8 mouse cellular contexts compared by ENCODE assay signal in genomic region chr9:69290881-69291450, GRCm38 (mm10).
DNase-seq lines count a peak whose midpoint lies in the region; ATAC-seq and TF ChIP-seq lines count a peak whose summit lies in the region.

No protein-coding gene starts in this region.

- H3K9me3 ChIP-seq in heart, embryonic 15.5 days (replicated peaks) = no peaks in the 10 kb centered on the region
- no peaks in the 10 kb centered on the region for H3K9me3 ChIP-seq in megakaryocyte, embryonic 14.5 days
- H3K9me3 ChIP-seq in stomach, embryonic 16.5 days (replicated peaks; ENCODE audit: control insufficient read depth, low read length) = no peaks in the 10 kb centered on the region

- no peak for TF ChIP-seq POLR2A in spleen, adult 2 months (IDR thresholded peaks at IDR 0.05; ENCODE audit: low read depth, low read length)
- TF ChIP-seq POLR2A in cortical plate, adult 2 months (IDR thresholded peaks at IDR 0.05; ENCODE audit: extremely low read depth, insufficient read depth, low read length) = no peak

- no peak for DNase-seq in spleen, adult 2 months (ENCODE audit: low read depth in 1 of 2, low spot score in 2 of 2)
- no peak for DNase-seq in spleen, postnatal 4 days (ENCODE audit: low spot score in 2 of 2)
- peak; percentile 52 for DNase-seq in kidney, postnatal 14 days
- DNase-seq in frontal cortex, postnatal 25 days (ENCODE audit: low spot score in 2 of 2) = no peak

- H3K36me3 ChIP-seq in spleen, adult 2 months (ENCODE audit: control insufficient read depth, insufficient read depth, low read length) = no peaks in the 10 kb centered on the region
- H3K36me3 ChIP-seq in heart, embryonic 15.5 days = no peaks in the 10 kb centered on the region
- H3K36me3 ChIP-seq in megakaryocyte, embryonic 14.5 days (replicated peaks; ENCODE audit: low read length) = no peaks in the 10 kb centered on the region
- no peaks in the 10 kb centered on the region for H3K36me3 ChIP-seq in stomach, embryonic 16.5 days (ENCODE audit: control insufficient read depth, insufficient read depth, low read length)

- 3% methylated on average over 29 of the region's 29 CpGs for WGBS in spleen, adult 2 months
- 2% methylated on average over 29 of the region's 29 CpGs for WGBS in heart, embryonic 15.5 days
- 4% methylated on average over 29 of the region's 29 CpGs for WGBS in stomach, embryonic 16.5 days

- TF ChIP-seq CTCF in spleen, adult 2 months (IDR thresholded peaks at IDR 0.05; ENCODE audit: extremely low read depth, insufficient read depth, insufficient read length, insufficient replicate concordance) = no peak
- no peak for TF ChIP-seq CTCF in cortical plate, adult 2 months (IDR thresholded peaks at IDR 0.05; ENCODE audit: extremely low read depth, insufficient read depth, low read length)

- peak overlapping the region; percentile 66 for H3K4me3 ChIP-seq in spleen, adult 2 months (ENCODE audit: extremely low read depth, insufficient read depth, insufficient read length)
- peak overlapping the region; percentile 73 for H3K4me3 ChIP-seq in cortical plate, adult 2 months (ENCODE audit: insufficient read depth, low read length)
- H3K4me3 ChIP-seq in heart, embryonic 15.5 days = peak overlapping the region; percentile 92
- H3K4me3 ChIP-seq in megakaryocyte, embryonic 14.5 days (replicated peaks) = peak overlapping the region; percentile 93
- peak overlapping the region; percentile 68 for H3K4me3 ChIP-seq in stomach, embryonic 16.5 days (replicated peaks; ENCODE audit: low read length)

- no peak overlapping the region for H3K27ac ChIP-seq in spleen, adult 2 months (ENCODE audit: insufficient read depth, low read length)
- peak overlapping the region; percentile 44; the same call in 1 of the 2 replicates for H3K27ac ChIP-seq in cortical plate, adult 2 months (ENCODE audit: insufficient read depth, low read length)
- 0 out of 2 replicates have a peak overlapping the region, but pooled peaks have one; percentile 69 for H3K27ac ChIP-seq in heart, embryonic 15.5 days
- no peak overlapping the region for H3K27ac ChIP-seq in stomach, embryonic 16.5 days (ENCODE audit: low read length)

- H3K27me3 ChIP-seq in spleen, adult 2 months (ENCODE audit: control insufficient read depth, insufficient read depth, low read length) = peaks cover 7% of the 10 kb centered on the region
- H3K27me3 ChIP-seq in heart, embryonic 15.5 days = no peaks in the 10 kb centered on the region; the same call in 1 of the 2 replicates
- peaks cover 73% of the 10 kb centered on the region for H3K27me3 ChIP-seq in megakaryocyte, embryonic 14.5 days (replicated peaks)
- peaks cover 7% of the 10 kb centered on the region; the same call in 1 of the 2 replicates for H3K27me3 ChIP-seq in stomach, embryonic 16.5 days (ENCODE audit: control insufficient read depth, insufficient read depth, low read length)

- H3K4me2 ChIP-seq in heart, embryonic 15.5 days = peak overlapping the region; percentile 98
- peak overlapping the region; percentile 98 for H3K4me2 ChIP-seq in stomach, embryonic 16.5 days (ENCODE audit: low read depth, low read length)

- peak overlapping the region; percentile 78 for H3K9ac ChIP-seq in heart, embryonic 15.5 days
- H3K9ac ChIP-seq in stomach, embryonic 16.5 days (ENCODE audit: low read length) = peak overlapping the region; percentile 78

- ATAC-seq in heart, embryonic 15.5 days (replicated peaks; ENCODE audit: insufficient number of reproducible peaks, insufficient read depth, low FRiP score, low read depth) = no peak
- ATAC-seq in stomach, embryonic 16.5 days (ENCODE audit: insufficient read depth, low FRiP score) = no peak

- peaks cover 4% of the 10 kb centered on the region; the same call in 1 of the 2 replicates for H3K4me1 ChIP-seq in spleen, adult 2 months (ENCODE audit: control insufficient read depth, insufficient read depth, insufficient read length)
- no peaks in the 10 kb centered on the region for H3K4me1 ChIP-seq in cortical plate, adult 2 months (ENCODE audit: control insufficient read depth, insufficient read depth, low read length)
- peaks cover 15% of the 10 kb centered on the region for H3K4me1 ChIP-seq in heart, embryonic 15.5 days (replicated peaks)
- H3K4me1 ChIP-seq in megakaryocyte, embryonic 14.5 days = peaks cover 23% of the 10 kb centered on the region
- peaks cover 16% of the 10 kb centered on the region for H3K4me1 ChIP-seq in stomach, embryonic 16.5 days (ENCODE audit: control insufficient read depth, insufficient read depth, low read length)

Comparison
In these comparisons a context has a peak if more than half of its experiments do, and no peak if none do; other contexts are left out.
1. H3K27ac ChIP-seq: peak in cortical plate, adult 2 months (single experiment) and heart, embryonic 15.5 days (single experiment); none in spleen, adult 2 months (single experiment) and stomach, embryonic 16.5 days (single experiment).
2. Peak in every context shown above with its lines, with median percentiles within 50 percentile points of each other: H3K4me3 ChIP-seq.